Mouse (Mus musculus) testis, adult 2 months (tissue): ENCODE measurements at regions not wholly inside any gene's neighbourhood (a gene's known extent, or its start where the extent isn't known, plus 50 kb on each side); places are given as distances from the start of the nearest gene placed in this dataset.

ENCODE experiments used
- H3K27ac ChIP-seq: fragments of 200-500 bp; 2 replicates; pipeline ENCODE4 v1.5.1; 2012; ENCODE audit warnings: low read depth, low read length; ENCODE audit not compliant: control insufficient read depth, insufficient read depth
- H3K27me3 ChIP-seq: fragments of 200-500 bp; 2 replicates; pipeline ENCODE4 v1.6.1; 2012; ENCODE audit warnings: mild to moderate bottlenecking, low read length, moderate library complexity; ENCODE audit not compliant: control insufficient read depth, insufficient read depth
- H3K36me3 ChIP-seq: fragments of 200-500 bp; 2 replicates; pipeline ENCODE4 v1.6.1; 2012; ENCODE audit warnings: mild to moderate bottlenecking, low read length; ENCODE audit not compliant: control insufficient read depth, insufficient read depth
- H3K4me1 ChIP-seq: fragments of 200-500 bp; 2 replicates; pipeline ENCODE4 v1.6.1; 2012; ENCODE audit warnings: low read length; ENCODE audit not compliant: control insufficient read depth, insufficient read depth
- H3K4me3 ChIP-seq: fragments of 200-500 bp; 2 replicates; pipeline ENCODE4 v1.5.1; 2012; ENCODE audit warnings: low read depth, mild to moderate bottlenecking, low read length, moderate library complexity, mixed read lengths; ENCODE audit not compliant: control insufficient read depth
- CTCF ChIP-seq: fragments of 200-500 bp; IDR thresholded peaks from 2 replicates; pipeline ENCODE4 v1.5.1; 2012; ENCODE audit warnings: low read depth, mild to moderate bottlenecking, inconsistent platforms, low read length, moderate library complexity; ENCODE audit not compliant: control insufficient read depth, insufficient read depth, insufficient replicate concordance
- POLR2A ChIP-seq: fragments of 200-500 bp; IDR thresholded peaks from 2 replicates; pipeline ENCODE4 v1.6.1; 2012; ENCODE audit warnings: low read depth, mild to moderate bottlenecking, inconsistent platforms, low read length, moderate library complexity; ENCODE audit not compliant: control insufficient read depth

GRCm38 (mm10) chr3:41265399-41265798, 182.6 kb upstream of the Pgrmc2 start:
- Histone ChIP-seq H3K27me3 (no peaks in the 10 kb centered on the region), H3K36me3 (no peaks in the 10 kb centered on the region), H3K27ac (no peak overlapping the region), H3K4me3 (no peak overlapping the region), H3K4me1 (no peaks in the 10 kb centered on the region)
- TF ChIP-seq CTCF (no peak), POLR2A (no peak)

DNA sequence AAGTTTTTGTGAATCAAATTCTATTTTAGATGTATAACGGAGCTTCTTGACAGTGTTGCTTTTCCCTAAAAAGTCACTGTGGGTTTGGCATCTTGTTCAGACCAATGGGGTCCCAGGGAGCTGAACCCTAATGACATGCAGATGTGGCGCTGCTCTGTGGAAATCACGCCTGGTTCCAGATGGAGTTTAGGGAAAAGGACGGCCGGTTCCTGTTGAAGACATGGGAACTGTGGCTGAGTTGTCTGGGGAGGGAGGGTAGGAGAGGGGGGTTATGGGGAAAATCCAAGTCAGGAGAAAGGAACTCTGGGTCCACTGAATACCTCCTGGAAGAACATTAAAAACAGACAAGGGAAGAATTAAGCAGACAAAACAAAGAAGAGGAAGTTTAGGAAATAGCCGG, 175.4 kb upstream of the Pgrmc2 start:
- TF ChIP-seq POLR2A (no peak), CTCF (no peak)
- Histone ChIP-seq H3K27me3 (no peaks in the 10 kb centered on the region), H3K4me1 (no peaks in the 10 kb centered on the region), H3K4me3 (no peak overlapping the region), H3K36me3 (no peaks in the 10 kb centered on the region), H3K27ac (no peak overlapping the region)

DNA sequence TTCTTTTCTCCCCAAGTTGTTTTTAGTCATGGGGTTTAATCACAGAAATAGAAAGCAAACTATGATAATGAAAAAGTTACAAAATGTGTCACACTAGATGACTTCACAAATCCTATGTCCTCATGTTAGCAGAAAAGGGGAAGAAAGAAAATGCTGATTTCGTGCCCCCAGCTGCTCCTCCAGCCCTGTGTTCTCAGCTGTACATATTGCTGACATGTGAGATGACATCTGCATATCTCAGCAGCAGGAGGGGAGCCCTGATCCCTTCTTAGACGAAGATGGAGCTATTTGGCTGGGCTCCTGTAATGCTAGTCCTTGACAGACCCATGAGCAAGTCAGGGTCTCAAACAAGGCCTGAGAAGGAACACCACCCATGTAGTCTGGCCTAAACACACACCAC, 162.1 kb upstream of the Pgrmc2 start:
- H3K36me3 ChIP-seq, result no peaks in the 10 kb centered on the region
- H3K4me3 ChIP-seq, result no peak overlapping the region
- TF ChIP-seq CTCF (no peak), POLR2A (no peak)
- no peaks in the 10 kb centered on the region for H3K27me3 ChIP-seq
- H3K4me1 ChIP-seq, result no peaks in the 10 kb centered on the region
- no peak overlapping the region for H3K27ac ChIP-seq

DNA sequence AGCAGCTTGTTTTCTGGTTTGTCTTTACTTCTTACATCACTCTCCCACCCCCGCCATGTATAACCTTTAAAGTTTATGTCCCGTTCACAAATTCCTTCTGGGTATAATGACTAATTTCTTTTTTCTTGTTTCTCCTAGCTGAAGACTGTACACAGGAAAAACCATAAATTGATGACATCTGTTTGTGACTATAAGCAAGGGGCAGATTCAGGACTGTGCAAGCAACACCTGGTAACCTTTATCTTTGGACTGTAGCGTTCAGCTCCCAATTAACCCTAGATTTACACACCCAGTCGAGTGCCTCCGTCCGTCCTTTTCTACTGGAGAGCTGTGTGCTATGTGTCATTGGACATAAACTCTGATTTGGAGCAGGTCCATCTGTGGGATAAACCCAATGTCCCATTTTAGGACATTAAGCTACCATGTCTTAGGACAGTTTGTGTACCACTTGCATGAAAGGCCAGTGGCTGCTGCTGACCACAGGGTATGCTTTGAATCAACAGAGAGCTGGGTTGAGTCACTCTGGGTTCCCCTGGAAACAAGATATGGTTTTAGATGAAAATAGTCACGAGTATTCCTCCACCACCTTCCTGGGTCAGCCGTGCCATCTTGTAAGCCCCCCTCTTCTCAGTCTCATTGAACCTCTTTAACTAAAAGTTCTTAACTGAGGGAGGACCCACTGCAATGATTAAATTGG, 159.2 kb upstream of the Pgrmc2 start:
- Histone ChIP-seq H3K27ac (no peak overlapping the region), H3K27me3 (no peaks in the 10 kb centered on the region), H3K36me3 (no peaks in the 10 kb centered on the region), H3K4me3 (no peak overlapping the region), H3K4me1 (no peaks in the 10 kb centered on the region)
- TF ChIP-seq CTCF (no peak), POLR2A (no peak)

DNA sequence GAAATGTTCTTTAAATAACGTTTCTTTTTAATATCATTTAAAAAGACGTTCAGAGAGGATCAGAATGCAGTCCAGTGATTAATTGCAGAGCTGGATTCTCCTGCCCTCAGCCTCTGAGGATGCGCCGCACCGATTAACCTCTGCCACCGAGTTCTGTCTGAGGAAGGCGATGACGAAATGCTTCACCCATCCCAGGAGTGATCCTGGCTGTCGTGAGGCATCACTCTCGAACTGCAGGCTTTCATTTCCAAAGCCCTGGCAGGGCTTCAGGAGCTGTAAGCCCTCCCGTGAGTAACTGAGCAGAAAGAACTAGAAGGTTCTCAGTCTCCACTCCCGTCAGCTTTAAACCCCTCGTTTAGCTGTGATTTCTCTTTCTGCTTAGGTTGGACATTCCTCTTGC, 157.0 kb upstream of the Pgrmc2 start:
- Histone ChIP-seq H3K27me3 (no peaks in the 10 kb centered on the region), H3K4me3 (no peak overlapping the region), H3K4me1 (no peaks in the 10 kb centered on the region), H3K27ac (no peak overlapping the region), H3K36me3 (no peaks in the 10 kb centered on the region)
- TF ChIP-seq POLR2A (no peak), CTCF (no peak)

DNA sequence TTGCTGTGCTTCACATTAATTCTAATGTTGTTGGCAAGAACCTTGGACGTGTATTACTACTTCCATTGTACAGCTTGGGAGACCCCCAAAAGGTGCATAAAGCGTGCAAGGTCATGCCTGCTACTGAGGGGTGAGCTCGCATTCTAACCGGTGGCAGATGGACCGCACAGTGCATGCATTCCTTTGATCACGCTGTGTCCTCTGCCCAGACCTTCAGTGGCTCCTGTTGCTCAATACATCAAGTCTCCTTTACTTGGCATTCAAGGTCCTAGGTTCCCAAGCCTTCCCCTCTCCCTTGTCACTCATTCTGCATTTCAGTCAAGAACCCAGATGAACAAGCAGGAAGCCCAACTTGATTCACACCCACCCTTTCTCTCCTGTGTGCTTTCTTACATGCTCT, 156.4 kb upstream of the Pgrmc2 start:
- TF ChIP-seq POLR2A (no peak), CTCF (no peak)
- Histone ChIP-seq H3K4me3 (no peak overlapping the region), H3K27me3 (no peaks in the 10 kb centered on the region), H3K36me3 (no peaks in the 10 kb centered on the region), H3K27ac (no peak overlapping the region), H3K4me1 (no peaks in the 10 kb centered on the region)

DNA sequence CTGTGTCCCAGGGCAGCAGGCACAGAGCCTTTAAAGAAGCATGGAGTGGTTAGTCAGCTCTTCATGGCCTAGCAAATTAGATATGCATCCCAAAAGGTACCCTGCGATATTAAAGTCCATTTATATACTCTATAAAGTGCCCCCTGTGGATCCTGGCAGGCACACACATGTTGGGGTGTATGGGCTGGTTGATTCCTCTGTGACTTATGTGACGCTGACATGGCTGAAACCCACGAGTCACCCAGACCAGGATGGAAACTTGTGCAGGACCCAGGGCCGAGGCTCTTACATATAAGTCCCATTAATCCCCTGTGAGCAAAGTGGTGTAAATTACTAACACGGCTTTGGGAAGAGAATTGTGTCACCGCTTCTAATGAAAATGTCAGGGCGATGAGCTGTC, 155.2 kb upstream of the Pgrmc2 start:
- no peaks in the 10 kb centered on the region for H3K36me3 ChIP-seq
- TF ChIP-seq POLR2A (no peak), CTCF (no peak)
- H3K27me3 ChIP-seq, result no peaks in the 10 kb centered on the region
- no peak overlapping the region for H3K27ac ChIP-seq
- H3K4me1 ChIP-seq, result no peaks in the 10 kb centered on the region
- no peak overlapping the region for H3K4me3 ChIP-seq

GRCm38 (mm10) chr3:41235610-41236009, 152.8 kb upstream of the Pgrmc2 start:
- TF ChIP-seq POLR2A (no peak), CTCF (no peak)
- Histone ChIP-seq H3K27me3 (no peaks in the 10 kb centered on the region), H3K4me3 (no peak overlapping the region), H3K27ac (no peak overlapping the region), H3K4me1 (no peaks in the 10 kb centered on the region), H3K36me3 (no peaks in the 10 kb centered on the region)
